Comparison of ENCODE assay signal across 8 mouse cellular contexts in genomic region chr12:8817467-8818232, GRCm38 (mm10). TPM values are rescaled to one million over a fixed set of nuclear protein-coding genes. Genes with fewer than 3 reads are reported as not detected.
DNase-seq lines count a peak whose midpoint lies in the region; ATAC-seq and TF ChIP-seq lines count a peak whose summit lies in the region.

No protein-coding gene starts in this region.

- no peaks in the 10 kb centered on the region for H3K36me3 ChIP-seq in intestine, embryonic 14.5 days (ENCODE audit: control insufficient read depth, insufficient read depth, low read length)
- H3K36me3 ChIP-seq in intestine, postnatal 0 days (ENCODE audit: control insufficient read depth, insufficient read depth): no peaks in the 10 kb centered on the region
- no peaks in the 10 kb centered on the region for H3K36me3 ChIP-seq in neural tube, embryonic 14.5 days (ENCODE audit: control insufficient read depth, insufficient read depth, low read length)

- H3K9me3 ChIP-seq in intestine, embryonic 14.5 days (ENCODE audit: control insufficient read depth, low read length): no peaks in the 10 kb centered on the region
- no peaks in the 10 kb centered on the region for H3K9me3 ChIP-seq in intestine, postnatal 0 days (ENCODE audit: control insufficient read depth)
- no peaks in the 10 kb centered on the region for H3K9me3 ChIP-seq in neural tube, embryonic 14.5 days (ENCODE audit: control insufficient read depth, low read length)

- 20% methylated on average over 13 of the region's 13 CpGs for WGBS in intestine, embryonic 14.5 days
- 34% methylated on average over 13 of the region's 13 CpGs for WGBS in intestine, postnatal 0 days
- WGBS in neural tube, embryonic 14.5 days: 27% methylated on average over 13 of the region's 13 CpGs

- no peak for TF ChIP-seq CTCF in intestine, postnatal 0 days (IDR thresholded peaks at IDR 0.05; ENCODE audit: low read depth)

- peak overlapping the region; percentile 25; the same call in 1 of the 2 replicates for H3K4me2 ChIP-seq in intestine, embryonic 14.5 days (ENCODE audit: low read length)
- H3K4me2 ChIP-seq in intestine, postnatal 0 days (replicated peaks; ENCODE audit: low read depth): no peak overlapping the region
- H3K4me2 ChIP-seq in neural tube, embryonic 14.5 days (ENCODE audit: low read depth, low read length): peak overlapping the region; percentile 17; the same call in 1 of the 2 replicates

- H3K4me3 ChIP-seq in intestine, embryonic 14.5 days (ENCODE audit: low read depth, low read length): no peak overlapping the region; the same call in 1 of the 2 replicates
- no peak overlapping the region for H3K4me3 ChIP-seq in intestine, postnatal 0 days (ENCODE audit: low read depth, low read length)
- H3K4me3 ChIP-seq in neural tube, embryonic 14.5 days (ENCODE audit: low read depth, low read length): no peak overlapping the region

- DNase-seq in intestine, embryonic 14.5 days (ENCODE audit: low spot score): peak; percentile 64
- DNase-seq in embryo, embryonic 11 days: peak; percentile 44
- peak; percentile 98 for DNase-seq in heart, adult 11 months
- DNase-seq in kidney, postnatal 36 days: peak; percentile 22 to 43
- no peak for DNase-seq in spleen, postnatal 14 days (ENCODE audit: low spot score in 2 of 2)

- H3K27ac ChIP-seq in intestine, embryonic 14.5 days (ENCODE audit: low read depth): peak overlapping the region; percentile 43; the same call in 1 of the 2 replicates
- no peak overlapping the region for H3K27ac ChIP-seq in intestine, postnatal 0 days (ENCODE audit: low read depth, low read length)
- no peak overlapping the region for H3K27ac ChIP-seq in neural tube, embryonic 14.5 days (ENCODE audit: low read depth, low read length)

- H3K4me1 ChIP-seq in intestine, embryonic 14.5 days (replicated peaks; ENCODE audit: control insufficient read depth, insufficient read depth, low read length): peaks cover 16% of the 10 kb centered on the region; the same call in 1 of the 2 replicates
- H3K4me1 ChIP-seq in intestine, postnatal 0 days (replicated peaks; ENCODE audit: control insufficient read depth, insufficient read depth, low read length): no peaks in the 10 kb centered on the region
- no peaks in the 10 kb centered on the region for H3K4me1 ChIP-seq in neural tube, embryonic 14.5 days (ENCODE audit: control insufficient read depth, insufficient read depth, low read length)

- peak; percentile 81 for ATAC-seq in intestine, embryonic 14.5 days (replicated peaks; ENCODE audit: low FRiP score, low TSS enrichment, low read depth)
- ATAC-seq in intestine, postnatal 0 days: no peak
- ATAC-seq in neural tube, embryonic 14.5 days (ENCODE audit: low read depth): peak; percentile 63
- no peak for ATAC-seq in megakaryocyte, adult 5-6 weeks (ENCODE audit: poor library complexity, severe bottlenecking)

- no peak overlapping the region for H3K9ac ChIP-seq in intestine, embryonic 14.5 days (ENCODE audit: low read length)
- no peak overlapping the region for H3K9ac ChIP-seq in intestine, postnatal 0 days (ENCODE audit: low read depth, low read length)
- no peak overlapping the region for H3K9ac ChIP-seq in neural tube, embryonic 14.5 days (replicated peaks; ENCODE audit: low read depth, low read length)

- no peaks in the 10 kb centered on the region for H3K27me3 ChIP-seq in intestine, embryonic 14.5 days (replicated peaks; ENCODE audit: control insufficient read depth, insufficient read depth, low read length)
- no peaks in the 10 kb centered on the region for H3K27me3 ChIP-seq in intestine, postnatal 0 days (replicated peaks; ENCODE audit: control insufficient read depth, insufficient read depth, low read length)
- no peaks in the 10 kb centered on the region for H3K27me3 ChIP-seq in neural tube, embryonic 14.5 days (ENCODE audit: control insufficient read depth, insufficient read depth, low read length)

RNA-seq across cellular contexts. Expression of gene Sdc1, which starts 46.5 kb away (rescaled TPM):
- 93.8 and 96.9 TPM in 2 replicates for polyA plus RNA-seq in intestine, embryonic 14.5 days (2014; fragmentation: Nextera tagmentation; extraction: Ambion mirVana)
- polyA plus RNA-seq in intestine, postnatal 0 days (2015; fragmentation: Nextera tagmentation; extraction: Ambion mirVana): 43.4 and 46.4 TPM in 2 replicates
- 6.5 and 11.1 TPM in 2 replicates for polyA plus RNA-seq in neural tube, embryonic 14.5 days (2014; fragmentation: Nextera tagmentation; extraction: Ambion mirVana)
- 0.55 and 0.83 TPM in 2 replicates for total RNA-seq in megakaryocyte, adult 5-6 weeks (2015)
- total RNA-seq in megakaryocyte, adult 5-6 weeks (2017): 0.77 and 1.2 TPM in 2 replicates

Comparison
In these comparisons a context has a peak if more than half of its experiments do, and no peak if none do; other contexts are left out.
1. ATAC-seq: peak in intestine, embryonic 14.5 days (single experiment) and neural tube, embryonic 14.5 days (single experiment); none in intestine, postnatal 0 days (single experiment) and megakaryocyte, adult 5-6 weeks (single experiment).
2. DNase-seq: peak in intestine, embryonic 14.5 days (single experiment), embryo, embryonic 11 days (single experiment), heart, adult 11 months (single experiment) and kidney, postnatal 36 days (2 of 2); none in spleen, postnatal 14 days (0 of 2).